ENCODE assay signal across 32 mouse cellular contexts in the genomic region with DNA sequence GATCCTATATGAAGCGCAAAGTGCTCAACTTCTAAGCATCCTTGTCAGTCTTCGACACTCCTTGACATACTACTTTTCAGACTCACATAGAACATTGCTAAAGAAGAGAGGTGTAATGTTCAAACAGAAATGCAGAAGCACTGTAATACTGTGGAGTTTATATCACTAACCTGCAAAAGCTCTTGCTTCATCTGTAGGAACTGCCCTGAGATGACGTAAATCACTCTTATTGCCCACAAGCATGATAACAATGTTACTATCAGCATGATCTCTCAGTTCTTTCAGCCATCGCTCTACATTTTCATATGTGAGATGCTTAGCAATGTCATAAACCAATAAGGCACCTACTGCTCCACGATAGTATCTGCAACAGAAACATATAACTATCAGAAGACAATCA.
"Had no signal": no experiment of that assay in that cellular context is flagged by ENCODE, and none has a peak within 500 bp of the region (broad histone marks: within the 10 kb centered on the region; RNA-seq: fewer than 3 reads in every experiment).

No protein-coding gene starts in this region.

- H3K9me3 ChIP-seq: limb, embryonic 10.5 days; limb, embryonic 12.5 days; limb, embryonic 13.5 days; limb, embryonic 15.5 days; liver, embryonic 12.5 days; liver, embryonic 13.5 days; liver, embryonic 15.5 days; lung, embryonic 15.5 days; megakaryocyte, embryonic 14.5 days; midbrain, embryonic 10.5 days; midbrain, embryonic 12.5 days; midbrain, embryonic 13.5 days; neural tube, embryonic 12.5 days; neural tube, embryonic 13.5 days had no signal

- H3K4me3 ChIP-seq: left cerebral cortex, adult 2 months; limb, embryonic 10.5 days; limb, embryonic 12.5 days; limb, embryonic 13.5 days; limb, embryonic 15.5 days; liver, embryonic 12.5 days; liver, embryonic 13.5 days; liver, embryonic 15.5 days; lung, embryonic 15.5 days; megakaryocyte, embryonic 14.5 days; midbrain, embryonic 10.5 days; midbrain, embryonic 12.5 days; midbrain, embryonic 13.5 days; myocyte; neural tube, embryonic 12.5 days; neural tube, embryonic 13.5 days had no signal

- H3K4me1 ChIP-seq: limb, embryonic 10.5 days; limb, embryonic 12.5 days; limb, embryonic 13.5 days; limb, embryonic 15.5 days; lung, embryonic 15.5 days; midbrain, embryonic 10.5 days; midbrain, embryonic 12.5 days; neural tube, embryonic 12.5 days had no signal

- H3K9ac ChIP-seq: limb, embryonic 12.5 days; limb, embryonic 13.5 days; limb, embryonic 15.5 days; liver, embryonic 12.5 days; liver, embryonic 13.5 days; liver, embryonic 14.5 days; liver, embryonic 15.5 days; liver, postnatal 0 days; lung, embryonic 14.5 days; lung, embryonic 15.5 days; midbrain, embryonic 12.5 days; midbrain, embryonic 13.5 days; neural tube, embryonic 12.5 days; neural tube, embryonic 13.5 days had no signal

- H3K27me3 ChIP-seq: limb, embryonic 12.5 days; limb, embryonic 13.5 days; limb, embryonic 15.5 days; liver, embryonic 12.5 days; liver, embryonic 13.5 days; liver, embryonic 15.5 days; lung, embryonic 15.5 days; megakaryocyte, embryonic 14.5 days; midbrain, embryonic 12.5 days; midbrain, embryonic 13.5 days; neural tube, embryonic 12.5 days; neural tube, embryonic 13.5 days had no signal

- ATAC-seq: liver, embryonic 12.5 days; liver, postnatal 0 days; lung, postnatal 0 days; midbrain, embryonic 13.5 days; midbrain, embryonic 16.5 days had no signal

- H3K27ac ChIP-seq: left cerebral cortex, adult 2 months; limb, embryonic 10.5 days; limb, embryonic 12.5 days; limb, embryonic 13.5 days; limb, embryonic 15.5 days; liver, embryonic 12.5 days; liver, embryonic 13.5 days; liver, embryonic 14.5 days; liver, embryonic 15.5 days; lung, embryonic 15.5 days; macrophage; midbrain, embryonic 10.5 days; midbrain, embryonic 12.5 days; midbrain, embryonic 13.5 days; neural tube, embryonic 12.5 days; neural tube, embryonic 13.5 days had no signal

- DNase-seq: left cerebral cortex, postnatal 4 days; liver; liver, embryonic 13.5 days; liver, postnatal 0 days; lung, adult 18-20 months; lung, adult 2 months; lung, embryonic 14.5 days; lung, postnatal 10 days; lung, postnatal 14 days; lung, postnatal 36 days; lung, postnatal 4 days; midbrain, embryonic 14.5 days had no signal

- H3K4me2 ChIP-seq: limb, embryonic 12.5 days; limb, embryonic 13.5 days; limb, embryonic 15.5 days; liver, embryonic 11.5 days; liver, embryonic 12.5 days; liver, embryonic 13.5 days; liver, embryonic 15.5 days; lung, embryonic 14.5 days; lung, embryonic 15.5 days; midbrain, embryonic 12.5 days; midbrain, embryonic 13.5 days; neural tube, embryonic 12.5 days; neural tube, embryonic 13.5 days had no signal
